Mouse (Mus musculus): ENCODE measurements around the gene Kif1b. TPM values are rescaled to one million over a fixed set of nuclear protein-coding genes. Genes with fewer than 3 reads are reported as not detected.

Kif1b gene
- polyA plus RNA-seq, 1 experiment from 2014 or later = 34.4 TPM

DNA sequence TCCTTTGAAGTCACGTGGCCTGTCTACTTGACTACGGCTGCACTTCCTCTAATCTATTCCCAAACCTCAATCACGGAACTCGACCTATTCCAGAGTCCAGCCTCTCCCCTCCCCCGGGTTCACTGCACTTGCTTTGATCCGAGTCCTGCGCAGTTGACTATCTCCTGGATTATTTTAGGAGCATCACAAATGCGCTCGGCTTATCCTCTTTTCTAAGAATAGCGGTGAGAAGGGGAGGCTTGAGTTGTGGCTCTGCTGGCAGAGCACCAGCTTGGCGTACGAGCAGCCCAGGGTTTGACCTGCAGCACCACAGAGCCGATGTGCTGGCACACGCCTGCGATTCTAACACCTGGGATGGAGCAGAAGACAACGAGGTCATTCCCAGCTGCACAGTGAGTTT lies 16.2 kb upstream of the Kif1b start:
- Histone ChIP-seq H3K4me3 (ENCODE audit: low read depth, low read length) (no peak overlapping the region), H3K27me3 (replicated peaks; ENCODE audit: control insufficient read depth, insufficient read depth, low read length) (no peaks in the 10 kb centered on the region), H3K4me2 (ENCODE audit: low read length) (no peak overlapping the region), H3K9ac (ENCODE audit: low read length) (no peak overlapping the region), H3K4me1 (replicated peaks; ENCODE audit: control insufficient read depth, insufficient read depth, low read length) (no peaks in the 10 kb centered on the region), H3K27ac (ENCODE audit: low read depth) (no peak overlapping the region), H3K9me3 (ENCODE audit: control insufficient read depth, low read length) (no peaks in the 10 kb centered on the region), H3K36me3 (ENCODE audit: control insufficient read depth, insufficient read depth, low read length) (peaks cover 19% of the 10 kb centered on the region)
- ATAC-seq (replicated peaks; ENCODE audit: low FRiP score, low TSS enrichment, low read depth) (no peak), DNase-seq (ENCODE audit: low spot score) (no peak)
- WGBS = 78% methylated on average over 16 of the region's 16 CpGs

- Histone ChIP-seq H3K36me3 (ENCODE audit: control insufficient read depth, insufficient read depth, low read length) (peaks cover 10% of the 10 kb centered on the region), H3K4me3 (ENCODE audit: low read depth, low read length) (no peak overlapping the region), H3K9ac (ENCODE audit: low read length) (no peak overlapping the region), H3K9me3 (ENCODE audit: control insufficient read depth, low read length) (no peaks in the 10 kb centered on the region), H3K27ac (ENCODE audit: low read depth) (no peak overlapping the region), H3K27me3 (replicated peaks; ENCODE audit: control insufficient read depth, insufficient read depth, low read length) (no peaks in the 10 kb centered on the region), H3K4me1 (replicated peaks; ENCODE audit: control insufficient read depth, insufficient read depth, low read length) (no peaks in the 10 kb centered on the region), H3K4me2 (ENCODE audit: low read length) (no peak overlapping the region)
- 72% methylated on average over 6 of the region's 6 CpGs for WGBS
- ATAC-seq (replicated peaks; ENCODE audit: low FRiP score, low TSS enrichment, low read depth) (no peak), DNase-seq (ENCODE audit: low spot score) (no peak)
Measured at GRCm38 (mm10) chr4:149322718-149323117, 15.2 kb upstream of the Kif1b start.

DNA sequence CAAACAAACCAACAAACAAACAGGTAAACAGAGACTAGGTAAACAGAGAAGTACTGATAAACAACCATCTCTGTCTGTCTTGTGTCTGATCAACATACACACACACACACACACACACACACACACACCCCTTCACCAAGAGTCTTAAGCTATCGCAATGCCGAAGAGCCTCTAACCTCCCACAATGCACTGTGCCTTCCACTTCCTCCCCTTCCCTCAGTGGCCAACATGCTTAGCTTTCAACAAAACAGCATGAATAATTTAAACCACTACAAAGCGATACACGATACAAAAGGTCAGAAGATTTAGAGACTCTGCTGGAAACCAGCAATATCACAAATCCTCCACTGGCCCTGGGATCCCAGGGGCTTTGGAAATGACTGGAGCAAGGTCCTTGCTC lies 14.8 kb upstream of the Kif1b start:
- Histone ChIP-seq H3K27me3 (replicated peaks; ENCODE audit: control insufficient read depth, insufficient read depth, low read length) (no peaks in the 10 kb centered on the region), H3K9me3 (ENCODE audit: control insufficient read depth, low read length) (no peaks in the 10 kb centered on the region), H3K36me3 (ENCODE audit: control insufficient read depth, insufficient read depth, low read length) (peaks cover 6% of the 10 kb centered on the region; the same call in 1 of the 2 replicates), H3K4me1 (replicated peaks; ENCODE audit: control insufficient read depth, insufficient read depth, low read length) (no peaks in the 10 kb centered on the region), H3K27ac (ENCODE audit: low read depth) (no peak overlapping the region), H3K4me3 (ENCODE audit: low read depth, low read length) (no peak overlapping the region), H3K4me2 (ENCODE audit: low read length) (no peak overlapping the region), H3K9ac (ENCODE audit: low read length) (no peak overlapping the region)
- ATAC-seq (replicated peaks; ENCODE audit: low FRiP score, low TSS enrichment, low read depth) = no peak
- no peak for DNase-seq (ENCODE audit: low spot score)
- WGBS = 74% methylated on average over 4 of the region's 4 CpGs

DNA sequence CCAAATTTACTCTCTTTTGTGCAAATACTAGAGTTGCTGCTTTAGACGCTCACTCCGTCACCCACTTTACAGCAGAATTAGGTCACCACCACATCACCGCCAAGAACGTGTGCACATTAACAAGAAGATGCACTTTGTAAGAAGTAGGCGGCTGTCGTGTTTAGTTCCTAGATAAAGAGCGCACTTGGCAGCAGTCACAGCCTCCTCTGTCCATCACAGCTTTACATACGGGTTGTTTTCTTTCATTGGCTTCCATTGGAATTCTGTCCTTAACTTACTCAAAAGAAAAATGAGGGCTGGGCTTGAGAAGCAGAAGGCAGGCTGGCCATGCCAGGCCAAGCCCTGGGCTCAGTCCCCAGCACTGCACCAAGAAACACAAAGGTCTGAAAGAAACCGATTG lies 11.6 kb upstream of the Kif1b start:
- ATAC-seq (replicated peaks; ENCODE audit: low FRiP score, low TSS enrichment, low read depth) (no peak), DNase-seq (ENCODE audit: low spot score) (no peak)
- H3K27me3 ChIP-seq (replicated peaks; ENCODE audit: control insufficient read depth, insufficient read depth, low read length) = no peaks in the 10 kb centered on the region
- no peaks in the 10 kb centered on the region for H3K4me1 ChIP-seq (replicated peaks; ENCODE audit: control insufficient read depth, insufficient read depth, low read length)
- whole genome bisulfite sequencing = 79% methylated on average over 9 of the region's 9 CpGs
- H3K9ac ChIP-seq (ENCODE audit: low read length) = no peak overlapping the region
- H3K4me2 ChIP-seq (ENCODE audit: low read length) = no peak overlapping the region
- H3K4me3 ChIP-seq (ENCODE audit: low read depth, low read length) = no peak overlapping the region
- H3K27ac ChIP-seq (ENCODE audit: low read depth) = no peak overlapping the region
- H3K36me3 ChIP-seq (ENCODE audit: control insufficient read depth, insufficient read depth, low read length) = no peaks in the 10 kb centered on the region
- H3K9me3 ChIP-seq (ENCODE audit: control insufficient read depth, low read length) = no peaks in the 10 kb centered on the region

DNA sequence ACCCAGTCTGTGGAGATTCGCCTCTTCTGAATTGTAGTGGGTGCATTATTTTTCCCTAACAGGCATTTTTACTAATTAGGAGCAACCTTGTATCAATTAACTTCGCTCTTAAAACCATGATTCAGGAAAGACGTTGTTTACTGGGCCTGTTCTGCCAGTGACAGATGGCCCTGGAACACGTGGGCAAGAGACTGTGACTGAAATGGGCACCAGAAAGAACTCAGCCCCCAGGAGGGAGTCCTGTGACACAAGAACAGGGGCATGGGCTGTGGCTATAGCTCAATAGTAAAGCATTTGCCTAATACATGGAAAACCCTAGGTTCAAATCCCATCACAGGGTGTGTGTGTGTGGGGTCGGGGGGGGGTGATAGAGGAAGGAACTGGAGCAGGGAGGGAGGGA lies 9.9 kb upstream of the Kif1b start:
- no peaks in the 10 kb centered on the region for H3K36me3 ChIP-seq (ENCODE audit: control insufficient read depth, insufficient read depth, low read length)
- WGBS = 50% methylated on average over 5 of the region's 5 CpGs
- no peak overlapping the region for H3K4me2 ChIP-seq (ENCODE audit: low read length)
- H3K27ac ChIP-seq (ENCODE audit: low read depth) = no peak overlapping the region
- H3K27me3 ChIP-seq (replicated peaks; ENCODE audit: control insufficient read depth, insufficient read depth, low read length) = no peaks in the 10 kb centered on the region
- ATAC-seq (replicated peaks; ENCODE audit: low FRiP score, low TSS enrichment, low read depth) (no peak), DNase-seq (ENCODE audit: low spot score) (no peak)
- H3K4me3 ChIP-seq (ENCODE audit: low read depth, low read length) = no peak overlapping the region
- no peaks in the 10 kb centered on the region for H3K9me3 ChIP-seq (ENCODE audit: control insufficient read depth, low read length)
- no peak overlapping the region for H3K9ac ChIP-seq (ENCODE audit: low read length)
- H3K4me1 ChIP-seq (replicated peaks; ENCODE audit: control insufficient read depth, insufficient read depth, low read length) = no peaks in the 10 kb centered on the region

DNA sequence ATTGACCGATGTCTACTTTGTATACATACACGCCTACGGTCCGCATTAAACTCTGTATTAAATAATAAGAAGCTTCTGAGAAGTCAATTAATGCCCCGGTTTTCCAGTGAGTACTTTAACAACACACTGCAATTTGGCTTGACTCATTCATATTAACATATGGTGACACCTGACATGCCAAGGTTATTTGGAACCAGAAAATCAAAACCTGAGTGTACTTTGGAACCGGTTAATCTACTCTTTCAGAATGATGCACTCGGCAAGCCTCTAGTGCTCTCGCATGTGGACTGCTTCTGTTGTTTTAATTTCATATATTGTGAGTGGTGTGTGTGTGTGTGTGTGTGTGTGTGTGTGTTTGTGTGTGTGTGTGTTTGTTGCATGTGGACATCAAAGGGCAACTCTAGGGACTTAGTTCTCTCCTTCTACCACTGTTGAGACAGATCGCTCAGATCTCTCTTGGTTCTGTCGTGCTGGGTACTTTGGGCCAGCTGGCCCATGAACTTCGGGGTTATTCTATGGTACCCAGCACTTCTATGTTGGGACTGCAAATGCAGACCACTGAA lies 6.9 kb upstream of the Kif1b start:
- H3K4me2 ChIP-seq (ENCODE audit: low read length) = no peak overlapping the region
- H3K27ac ChIP-seq (ENCODE audit: low read depth) = no peak overlapping the region
- H3K4me1 ChIP-seq (replicated peaks; ENCODE audit: control insufficient read depth, insufficient read depth, low read length) = no peaks in the 10 kb centered on the region
- no peaks in the 10 kb centered on the region for H3K36me3 ChIP-seq (ENCODE audit: control insufficient read depth, insufficient read depth, low read length)
- H3K4me3 ChIP-seq (ENCODE audit: low read depth, low read length) = no peak overlapping the region
- no peak overlapping the region for H3K9ac ChIP-seq (ENCODE audit: low read length)
- WGBS = 86% methylated on average over 11 of the region's 11 CpGs
- DNase-seq (ENCODE audit: low spot score) (no peak), ATAC-seq (replicated peaks; ENCODE audit: low FRiP score, low TSS enrichment, low read depth) (no peak)
- no peaks in the 10 kb centered on the region for H3K9me3 ChIP-seq (ENCODE audit: control insufficient read depth, low read length)
- H3K27me3 ChIP-seq (replicated peaks; ENCODE audit: control insufficient read depth, insufficient read depth, low read length) = no peaks in the 10 kb centered on the region

DNA sequence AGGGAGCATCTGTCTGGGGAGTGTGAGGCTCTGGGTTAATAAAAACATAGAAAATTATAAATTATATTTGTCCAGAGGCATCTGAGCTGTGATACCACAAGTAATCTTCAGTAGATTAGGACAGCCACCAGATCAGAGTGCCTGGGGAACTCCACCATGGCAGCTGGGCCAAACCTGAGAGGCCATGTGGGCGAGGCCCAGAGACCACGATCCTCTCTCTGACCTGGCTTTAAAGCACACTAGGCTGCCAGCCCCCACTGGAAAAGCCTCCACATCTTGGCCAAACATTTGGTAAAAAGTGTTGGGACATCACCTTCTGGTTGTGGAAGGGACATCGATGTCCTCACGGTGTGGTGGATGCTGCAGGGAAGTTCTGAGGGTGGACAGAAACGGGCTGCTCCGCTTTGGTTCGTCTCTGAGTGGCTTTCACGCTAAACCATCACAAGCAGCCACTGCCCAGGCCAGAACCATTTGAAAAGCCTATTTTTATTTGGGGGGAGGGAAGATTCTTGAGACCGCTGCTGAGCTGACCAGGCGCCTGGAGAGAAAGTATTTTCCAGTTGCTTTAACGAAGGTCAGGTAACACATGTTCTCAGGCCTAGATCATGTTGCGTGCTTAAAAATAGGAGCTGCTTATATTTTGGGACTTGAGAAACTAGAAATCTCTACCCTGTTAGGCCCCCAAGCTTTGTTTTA lies 6.2 kb upstream of the Kif1b start:
- no peaks in the 10 kb centered on the region for H3K27me3 ChIP-seq (replicated peaks; ENCODE audit: control insufficient read depth, insufficient read depth, low read length)
- ATAC-seq (replicated peaks; ENCODE audit: low FRiP score, low TSS enrichment, low read depth) (no peak), DNase-seq (ENCODE audit: low spot score) (no peak)
- H3K36me3 ChIP-seq (ENCODE audit: control insufficient read depth, insufficient read depth, low read length) = no peaks in the 10 kb centered on the region
- H3K9ac ChIP-seq (ENCODE audit: low read length) = no peak overlapping the region
- H3K4me2 ChIP-seq (ENCODE audit: low read length) = no peak overlapping the region
- WGBS = 84% methylated on average over 12 of the region's 12 CpGs
- no peaks in the 10 kb centered on the region for H3K9me3 ChIP-seq (ENCODE audit: control insufficient read depth, low read length)
- no peak overlapping the region for H3K4me3 ChIP-seq (ENCODE audit: low read depth, low read length)
- no peak overlapping the region for H3K27ac ChIP-seq (ENCODE audit: low read depth)
- H3K4me1 ChIP-seq (replicated peaks; ENCODE audit: control insufficient read depth, insufficient read depth, low read length) = no peaks in the 10 kb centered on the region

DNA sequence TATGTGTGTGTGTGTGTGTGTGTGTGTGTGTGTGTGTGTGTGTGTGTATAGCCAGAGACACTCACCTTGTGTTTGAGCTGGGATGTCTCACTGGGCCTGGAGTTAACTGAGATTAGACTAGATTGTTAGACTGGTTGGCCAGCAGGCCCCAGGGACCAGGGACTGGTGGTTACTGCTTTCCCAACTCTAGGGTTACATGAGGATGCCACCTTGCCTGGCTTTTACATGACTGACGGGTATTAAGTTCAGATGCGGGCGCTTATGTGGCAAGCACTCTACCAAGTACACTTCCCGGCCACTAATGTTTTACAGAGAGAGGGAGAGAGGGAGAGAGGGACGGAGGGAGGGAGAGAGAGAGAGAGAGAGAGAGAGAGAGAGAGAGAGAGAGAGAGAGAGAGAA lies 4.5 kb upstream of the Kif1b start:
- H3K27me3 ChIP-seq (replicated peaks; ENCODE audit: control insufficient read depth, insufficient read depth, low read length) = no peaks in the 10 kb centered on the region
- H3K27ac ChIP-seq (ENCODE audit: low read depth) = no peak overlapping the region
- no peaks in the 10 kb centered on the region for H3K4me1 ChIP-seq (replicated peaks; ENCODE audit: control insufficient read depth, insufficient read depth, low read length)
- 90% methylated on average over 5 of the region's 5 CpGs for WGBS
- no peak overlapping the region for H3K9ac ChIP-seq (ENCODE audit: low read length)
- no peaks in the 10 kb centered on the region for H3K9me3 ChIP-seq (ENCODE audit: control insufficient read depth, low read length)
- ATAC-seq (replicated peaks; ENCODE audit: low FRiP score, low TSS enrichment, low read depth) (no peak), DNase-seq (ENCODE audit: low spot score) (no peak)
- H3K4me2 ChIP-seq (ENCODE audit: low read length) = no peak overlapping the region
- H3K4me3 ChIP-seq (ENCODE audit: low read depth, low read length) = no peak overlapping the region
- H3K36me3 ChIP-seq (ENCODE audit: control insufficient read depth, insufficient read depth, low read length) = no peaks in the 10 kb centered on the region

- Histone ChIP-seq H3K27ac (ENCODE audit: low read depth) (peak overlapping the region; percentile 69), H3K9ac (ENCODE audit: low read length) (peak overlapping the region; percentile 56), H3K27me3 (replicated peaks; ENCODE audit: control insufficient read depth, insufficient read depth, low read length) (no peaks in the 10 kb centered on the region), H3K4me2 (ENCODE audit: low read length) (peak overlapping the region; percentile 90), H3K4me1 (replicated peaks; ENCODE audit: control insufficient read depth, insufficient read depth, low read length) (peaks cover 14% of the 10 kb centered on the region; the same call in 1 of the 2 replicates), H3K36me3 (ENCODE audit: control insufficient read depth, insufficient read depth, low read length) (no peaks in the 10 kb centered on the region), H3K4me3 (ENCODE audit: low read depth, low read length) (peak overlapping the region; percentile 90), H3K9me3 (ENCODE audit: control insufficient read depth, low read length) (no peaks in the 10 kb centered on the region)
- ATAC-seq (replicated peaks; ENCODE audit: low FRiP score, low TSS enrichment, low read depth) = no peak
- 61% methylated on average over 3 of the region's 3 CpGs for whole genome bisulfite sequencing
- no peak for DNase-seq (ENCODE audit: low spot score)
Measured at GRCm38 (mm10) chr4:149308491-149308820, 963 bp upstream of the Kif1b start.
